Mouse (Mus musculus) limb, embryonic 15.5 days (tissue): ENCODE data around the gene Mast3. TPM values are rescaled to one million over a fixed set of nuclear protein-coding genes. Genes with fewer than 3 reads are reported as not detected.

Source experiments
- ATAC-seq: fragments of 200-750 bp; cut with Nextera tagmentation; 2 replicates; pipeline ENCODE4 v1.8.0; 2017; ENCODE audit warnings: low read depth, moderate TSS enrichment; ENCODE audit not compliant: insufficient number of reproducible peaks, low FRiP score, low TSS enrichment
- H3K27ac ChIP-seq: fragments of 300-500 bp; sonication (generic); 2 replicates; pipeline ENCODE4 v1.5.1; 2015; ENCODE audit warnings: moderate library complexity, mild to moderate bottlenecking, inconsistent platforms
- H3K27me3 ChIP-seq: fragments of 300-500 bp; sonication (generic); 2 replicates; pipeline ENCODE4 v1.6.1; 2015; ENCODE audit warnings: inconsistent platforms
- H3K36me3 ChIP-seq: fragments of 300-500 bp; sonication (generic); 2 replicates; pipeline ENCODE4 v1.6.1; 2015; ENCODE audit warnings: inconsistent platforms
- H3K4me1 ChIP-seq: fragments of 300-500 bp; sonication (generic); 2 replicates; pipeline ENCODE4 v1.6.1; 2015; ENCODE audit warnings: inconsistent platforms
- H3K4me2 ChIP-seq: fragments of 300-500 bp; sonication (generic); 2 replicates; pipeline ENCODE4 v1.6.1; 2015; ENCODE audit warnings: mild to moderate bottlenecking, inconsistent platforms
- H3K4me3 ChIP-seq: fragments of 300-500 bp; sonication (generic); 2 replicates; pipeline ENCODE4 v1.5.1; 2015; ENCODE audit warnings: mild to moderate bottlenecking, inconsistent platforms
- H3K9ac ChIP-seq: fragments of 300-500 bp; sonication (generic); 2 replicates; pipeline ENCODE4 v1.6.1; 2015; ENCODE audit warnings: inconsistent platforms
- H3K9me3 ChIP-seq: fragments of 300-500 bp; sonication (generic); 2 replicates; pipeline ENCODE4 v1.6.1; 2016; ENCODE audit warnings: inconsistent platforms
- WGBS: fragments of 180-500 bp; shearing (Covaris S2); methylation state at CpG from one replicate; pipeline ENCODE4 v1.1.7; 2015; 5-methylcytosine and 5-hydroxymethylcytosine counted together
- polyA plus RNA-seq: library from polyadenylated mRNA; unstranded; fragments of >200 nt; fragmentation: Nextera tagmentation; extraction: Ambion mirVana; gene quantifications from 2 replicates; pipeline ENCODE4 v1.2.1, GENCODE M21; 2015

Mast3 gene
- polyA plus RNA-seq, 1 experiment from 2014 or later = 13.8 TPM

DNA sequence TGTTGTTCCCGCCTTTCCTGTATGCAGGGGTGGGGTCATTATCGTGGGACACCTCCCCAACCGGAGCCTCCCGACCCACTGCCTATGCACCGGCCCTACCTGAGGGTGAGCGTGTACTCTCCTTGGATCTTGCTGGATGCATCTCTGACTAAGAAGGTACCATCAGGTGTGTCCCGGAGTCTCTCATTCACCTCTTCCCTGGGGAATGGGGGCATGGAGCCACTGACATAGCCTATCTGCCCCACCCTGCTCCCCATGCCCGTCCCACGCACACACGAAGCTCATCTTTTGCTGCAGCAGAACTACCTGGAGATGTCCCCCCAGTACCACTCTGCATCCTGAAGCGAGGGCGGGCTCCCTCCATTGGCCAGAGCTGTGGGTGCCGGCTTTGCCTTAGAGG lies 34.1 kb downstream of the Mast3 start:
- no peak for ATAC-seq
- 92% methylated on average over 13 of the region's 13 CpGs for WGBS
- Histone ChIP-seq H3K4me3 (no peak overlapping the region), H3K4me1 (peaks cover 61% of the 10 kb centered on the region), H3K9ac (no peak overlapping the region), H3K27ac (no peak overlapping the region), H3K4me2 (no peak overlapping the region), H3K36me3 (peaks cover 63% of the 10 kb centered on the region), H3K9me3 (no peaks in the 10 kb centered on the region), H3K27me3 (no peaks in the 10 kb centered on the region)

DNA sequence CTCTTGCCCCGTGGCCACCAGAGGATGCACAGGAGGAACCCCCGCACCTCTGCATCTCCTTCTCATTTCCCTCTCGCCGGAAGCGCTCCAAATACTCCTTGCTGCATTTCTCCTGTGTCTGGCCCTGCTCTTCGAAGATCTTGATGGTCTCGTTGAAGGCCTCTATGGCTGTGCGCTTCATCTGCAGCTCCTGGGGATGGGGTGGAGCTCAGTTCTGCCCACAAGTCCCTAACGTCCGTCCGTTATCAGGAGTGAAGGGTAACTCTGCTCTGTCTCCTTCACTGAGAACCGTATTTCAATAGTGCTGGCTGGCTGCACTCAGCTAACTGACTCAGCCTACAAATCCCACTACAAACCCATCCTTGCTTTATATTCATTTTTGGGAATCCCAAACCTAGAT lies 35.0 kb downstream of the Mast3 start:
- no peak for ATAC-seq
- H3K9me3 ChIP-seq = no peaks in the 10 kb centered on the region
- H3K9ac ChIP-seq = no peak overlapping the region
- WGBS = 74% methylated on average over 12 of the region's 12 CpGs
- peaks cover 57% of the 10 kb centered on the region for H3K4me1 ChIP-seq
- H3K27ac ChIP-seq = no peak overlapping the region
- no peak overlapping the region for H3K4me2 ChIP-seq
- peaks cover 61% of the 10 kb centered on the region for H3K36me3 ChIP-seq
- no peaks in the 10 kb centered on the region for H3K27me3 ChIP-seq
- no peak overlapping the region for H3K4me3 ChIP-seq

DNA sequence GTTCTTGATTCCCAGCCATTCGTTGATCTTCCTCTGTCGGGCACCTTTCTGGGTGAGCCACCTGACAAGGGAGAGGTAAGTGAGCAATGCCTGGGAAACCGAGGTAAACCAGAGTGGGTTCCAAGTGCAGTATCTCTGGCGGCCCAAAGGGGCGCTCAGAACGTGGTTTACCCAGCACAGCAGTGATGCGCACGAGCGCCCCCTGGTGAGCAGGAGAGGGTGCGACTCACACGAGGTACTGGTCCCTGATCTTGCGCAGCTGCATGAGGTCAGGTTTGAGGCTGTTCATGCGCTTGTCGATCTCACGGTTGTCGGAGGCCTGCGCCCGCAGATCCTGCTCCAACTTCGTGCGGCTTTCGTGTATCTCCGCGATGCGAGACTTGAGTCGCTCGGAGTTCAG lies 35.5 kb downstream of the Mast3 start:
- Histone ChIP-seq H3K9ac (no peak overlapping the region), H3K4me2 (no peak overlapping the region), H3K36me3 (peaks cover 56% of the 10 kb centered on the region), H3K27me3 (no peaks in the 10 kb centered on the region), H3K9me3 (no peaks in the 10 kb centered on the region), H3K27ac (no peak overlapping the region), H3K4me1 (peaks cover 53% of the 10 kb centered on the region), H3K4me3 (no peak overlapping the region)
- WGBS = 7% methylated on average over 26 of the region's 26 CpGs
- ATAC-seq = peak; percentile 42; the same call in 1 of the 2 replicates

DNA sequence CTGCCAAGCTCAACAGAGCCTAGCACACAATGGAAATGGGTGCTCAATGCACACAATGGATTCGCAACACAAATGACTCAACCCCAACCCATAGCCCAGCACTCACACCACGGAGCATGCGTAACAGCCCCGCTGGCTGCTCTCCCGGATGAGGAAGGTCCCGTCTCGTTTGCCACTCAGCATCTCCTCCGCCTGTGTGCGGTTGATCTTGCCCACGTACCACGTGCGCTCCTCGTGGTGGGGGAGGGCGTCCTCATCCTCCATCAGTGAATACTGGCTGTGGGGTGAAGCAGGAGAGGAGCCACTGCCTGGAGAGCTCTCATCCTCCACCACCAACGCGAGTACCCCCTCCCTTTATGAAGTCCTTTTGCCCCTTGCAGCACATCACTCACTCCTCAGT lies 35.9 kb downstream of the Mast3 start:
- Histone ChIP-seq H3K9ac (no peak overlapping the region), H3K4me1 (peaks cover 49% of the 10 kb centered on the region), H3K27me3 (no peaks in the 10 kb centered on the region), H3K36me3 (peaks cover 55% of the 10 kb centered on the region), H3K4me3 (no peak overlapping the region), H3K27ac (no peak overlapping the region), H3K4me2 (no peak overlapping the region), H3K9me3 (no peaks in the 10 kb centered on the region)
- 85% methylated on average over 16 of the region's 16 CpGs for WGBS
- ATAC-seq = no peak

DNA sequence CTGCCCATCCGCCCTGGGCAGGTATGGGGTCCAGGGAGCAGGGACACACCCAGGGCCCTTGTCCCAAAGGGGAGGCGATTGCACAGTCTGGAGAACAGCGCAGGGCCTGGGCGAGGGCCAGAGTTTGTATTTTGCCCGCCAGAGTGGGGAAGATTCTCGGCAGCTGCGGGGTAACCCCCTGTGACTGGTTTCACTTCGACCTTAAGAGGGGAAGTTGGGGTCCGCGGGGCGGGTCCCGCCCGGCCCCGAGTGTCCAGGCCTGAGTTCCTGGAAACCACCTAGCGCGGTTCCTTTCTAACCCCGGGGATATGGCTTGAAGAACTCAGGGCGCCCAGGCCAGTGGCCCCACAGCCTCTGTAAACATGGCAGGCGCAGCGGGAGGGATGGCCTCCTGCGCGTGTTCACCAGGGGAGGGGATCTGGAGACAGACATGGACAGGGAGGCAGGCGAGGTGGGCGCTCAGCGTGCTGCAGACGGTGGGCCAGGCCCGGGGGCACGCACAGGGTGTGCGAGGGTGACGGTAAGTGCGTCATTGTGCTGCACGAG lies 36.5 kb downstream of the Mast3 start:
- 94% methylated on average over 32 of the region's 32 CpGs for WGBS

DNA sequence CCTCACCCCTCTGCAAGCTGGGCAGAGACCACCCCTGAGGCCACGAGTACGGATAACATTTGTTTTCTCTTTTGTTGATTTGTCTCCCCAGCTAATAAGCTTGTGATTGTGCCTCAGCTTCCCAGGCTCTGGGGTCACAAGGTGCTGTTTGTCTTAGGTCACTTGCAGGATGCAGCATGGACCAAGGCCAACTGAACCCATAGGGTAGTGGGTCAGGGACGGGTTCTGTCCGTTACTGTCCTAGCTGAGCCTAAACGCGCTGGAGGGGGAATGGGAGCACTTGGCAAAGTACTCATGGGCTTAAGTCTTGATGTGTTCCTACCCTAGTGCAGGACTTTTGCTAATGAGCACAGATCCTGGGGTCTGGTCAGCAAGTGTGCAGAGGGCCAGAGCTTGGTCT lies 37.4 kb downstream of the Mast3 start:
- Histone ChIP-seq H3K36me3 (peaks cover 47% of the 10 kb centered on the region), H3K4me1 (peaks cover 35% of the 10 kb centered on the region), H3K9ac (no peak overlapping the region), H3K27me3 (no peaks in the 10 kb centered on the region), H3K4me3 (no peak overlapping the region), H3K27ac (no peak overlapping the region), H3K9me3 (no peaks in the 10 kb centered on the region), H3K4me2 (no peak overlapping the region)
- WGBS = 77% methylated on average over 6 of the region's 6 CpGs
- ATAC-seq = no peak

More for the DNA sequence above, 36.5 kb downstream of the Mast3 start:
- no peak overlapping the region for H3K9ac ChIP-seq
- no peaks in the 10 kb centered on the region for H3K9me3 ChIP-seq
- no peak overlapping the region for H3K4me3 ChIP-seq
- H3K27me3 ChIP-seq = no peaks in the 10 kb centered on the region
- H3K4me2 ChIP-seq = no peak overlapping the region
- no peak for ATAC-seq
- H3K27ac ChIP-seq = no peak overlapping the region
- peaks cover 43% of the 10 kb centered on the region for H3K4me1 ChIP-seq
- H3K36me3 ChIP-seq = peaks cover 53% of the 10 kb centered on the region

DNA sequence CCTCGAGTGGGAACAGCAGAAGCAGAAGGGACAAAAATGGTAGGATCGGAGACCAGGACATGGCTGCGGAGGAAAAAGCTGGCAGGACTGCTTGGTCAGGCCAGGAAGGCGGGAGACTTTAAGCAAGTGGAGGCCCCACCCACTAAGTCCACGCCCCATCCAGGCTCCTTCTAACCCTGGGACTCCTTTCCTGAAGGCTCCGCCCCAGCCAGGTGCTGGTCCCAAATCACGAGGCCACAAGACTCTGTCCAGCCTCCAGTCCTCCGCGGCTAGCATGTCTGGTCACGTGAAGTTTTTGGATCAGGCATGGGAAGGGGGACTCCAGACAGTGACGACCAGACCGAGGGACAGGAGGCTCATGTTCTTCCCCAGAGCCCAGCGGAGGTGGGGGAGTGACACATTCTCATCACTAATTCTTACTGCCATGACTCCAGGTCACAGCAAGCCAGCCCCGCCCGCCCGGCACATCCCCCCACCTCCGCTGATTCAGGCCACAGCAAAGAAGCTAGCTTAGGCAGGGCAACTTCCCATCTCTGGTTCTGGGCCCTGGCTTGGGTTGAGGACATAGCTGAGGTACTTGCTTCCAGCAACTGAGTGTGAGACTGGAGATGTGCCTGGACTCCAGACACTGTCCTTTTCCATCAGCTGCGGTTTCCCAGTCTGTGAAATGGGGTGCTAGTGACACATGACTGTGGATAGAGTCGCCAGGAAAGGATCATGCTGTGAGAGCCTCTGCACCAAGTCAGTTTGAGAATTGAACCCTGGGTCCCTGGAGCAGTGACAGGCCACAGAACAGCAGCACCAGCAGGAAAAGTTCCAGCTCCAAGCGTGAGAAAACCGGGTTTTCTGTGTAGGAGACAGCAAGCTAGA lies 38.0 kb downstream of the Mast3 start:
- Histone ChIP-seq H3K36me3 (peaks cover 40% of the 10 kb centered on the region), H3K4me2 (peak overlapping the region; percentile 88), H3K27me3 (no peaks in the 10 kb centered on the region), H3K4me3 (peak overlapping the region; percentile 44), H3K27ac (peak overlapping the region; percentile 34; the same call in 1 of the 2 replicates), H3K4me1 (peaks cover 28% of the 10 kb centered on the region), H3K9me3 (no peaks in the 10 kb centered on the region), H3K9ac (peak overlapping the region; percentile 39)
- ATAC-seq = peak; percentile 17; the same call in 1 of the 2 replicates
- WGBS = 8% methylated on average over 21 of the region's 21 CpGs

DNA sequence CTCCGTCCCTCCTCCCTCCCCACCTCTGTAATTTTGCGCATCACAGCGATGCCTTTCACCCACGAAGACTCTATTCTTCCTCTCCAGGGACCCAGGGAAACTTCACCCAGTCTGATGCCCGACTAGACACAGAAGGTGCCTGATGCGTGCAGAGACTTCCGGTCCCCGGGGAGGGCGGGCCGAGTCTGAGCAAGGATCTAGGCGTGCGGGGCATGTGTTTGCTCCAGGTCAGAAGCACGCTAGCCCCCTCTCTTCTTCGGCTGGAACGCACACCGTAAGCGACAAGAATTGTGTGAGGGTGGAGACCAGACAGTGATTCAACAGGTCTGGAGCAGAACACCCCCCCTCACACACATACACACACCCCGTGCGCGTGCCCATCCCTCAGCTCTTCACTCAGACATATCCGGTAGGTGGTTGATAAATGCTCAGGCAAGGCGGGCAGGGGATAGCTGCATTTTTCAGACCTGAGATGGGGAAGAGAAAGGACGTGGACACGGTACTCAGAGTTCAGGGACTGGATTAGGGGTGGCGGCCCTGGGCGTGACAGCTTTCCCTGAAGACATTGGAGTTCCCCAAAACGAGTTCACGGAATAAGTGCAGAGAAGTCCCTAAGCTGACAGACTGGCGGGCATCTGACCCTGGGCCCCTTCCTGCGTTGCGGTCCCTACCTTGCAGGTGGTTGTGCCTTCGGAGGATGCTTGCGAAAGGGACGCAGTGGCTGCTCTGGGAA lies 38.9 kb downstream of the Mast3 start:
- no peak for ATAC-seq
- whole genome bisulfite sequencing = 2% methylated on average over 34 of the region's 34 CpGs
- Histone ChIP-seq H3K4me3 (peak overlapping the region; percentile 44), H3K4me1 (peaks cover 32% of the 10 kb centered on the region), H3K27me3 (no peaks in the 10 kb centered on the region), H3K4me2 (peak overlapping the region; percentile 88), H3K9me3 (no peaks in the 10 kb centered on the region), H3K27ac (peak overlapping the region; percentile 34; the same call in 1 of the 2 replicates), H3K36me3 (peaks cover 32% of the 10 kb centered on the region), H3K9ac (peak overlapping the region; percentile 39)

DNA sequence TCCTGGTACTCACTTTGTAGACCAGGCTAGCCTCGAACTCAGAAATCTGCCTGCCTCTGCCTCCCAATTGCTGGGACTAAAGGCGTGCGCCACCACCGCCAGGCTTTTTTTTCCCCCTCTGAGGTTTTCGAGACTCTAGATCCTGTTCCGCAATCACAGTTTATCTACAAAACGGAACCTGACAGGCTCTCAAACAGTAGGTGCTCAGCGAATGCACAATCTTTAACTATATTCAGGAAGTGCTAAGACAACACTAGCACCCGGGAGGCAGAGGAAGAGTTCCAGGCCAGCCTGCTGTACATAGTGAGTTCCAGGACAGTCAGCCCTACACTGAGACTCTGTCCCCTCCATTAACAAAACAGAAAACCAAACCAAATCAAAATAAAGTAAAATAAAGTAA lies 39.5 kb downstream of the Mast3 start:
- Histone ChIP-seq H3K9me3 (no peaks in the 10 kb centered on the region), H3K9ac (peak overlapping the region; percentile 39), H3K4me1 (peaks cover 36% of the 10 kb centered on the region), H3K4me2 (peak overlapping the region; percentile 88), H3K27ac (no peak overlapping the region), H3K27me3 (no peaks in the 10 kb centered on the region), H3K4me3 (peak overlapping the region; percentile 44), H3K36me3 (peaks cover 25% of the 10 kb centered on the region)
- ATAC-seq = no peak
- WGBS = 82% methylated on average over 9 of the region's 9 CpGs

DNA sequence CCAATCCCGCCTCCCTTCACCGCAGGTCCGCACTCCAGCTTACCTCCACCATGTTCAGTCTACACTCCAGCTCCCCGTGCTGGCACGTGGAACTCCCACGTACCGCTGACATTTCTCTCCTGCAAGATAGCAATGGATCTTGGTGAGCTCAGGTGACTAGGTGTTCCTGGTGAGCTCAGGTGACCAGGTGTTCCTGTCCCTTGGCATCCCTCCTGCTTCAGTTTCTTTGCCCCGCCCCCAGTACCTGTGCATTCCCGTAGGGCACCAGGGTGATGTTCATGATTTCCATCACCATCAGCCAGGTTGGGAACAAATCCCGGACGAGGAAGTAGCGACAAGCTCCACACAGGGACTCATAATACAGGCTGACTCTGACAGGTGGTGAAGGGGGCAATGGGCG lies 40.2 kb downstream of the Mast3 start:
- no peak for ATAC-seq
- Histone ChIP-seq H3K36me3 (peaks cover 19% of the 10 kb centered on the region), H3K9ac (no peak overlapping the region), H3K27ac (no peak overlapping the region), H3K4me1 (peaks cover 41% of the 10 kb centered on the region), H3K9me3 (no peaks in the 10 kb centered on the region), H3K27me3 (no peaks in the 10 kb centered on the region), H3K4me3 (no peak overlapping the region), H3K4me2 (no peak overlapping the region)
- WGBS = 89% methylated on average over 13 of the region's 13 CpGs

DNA sequence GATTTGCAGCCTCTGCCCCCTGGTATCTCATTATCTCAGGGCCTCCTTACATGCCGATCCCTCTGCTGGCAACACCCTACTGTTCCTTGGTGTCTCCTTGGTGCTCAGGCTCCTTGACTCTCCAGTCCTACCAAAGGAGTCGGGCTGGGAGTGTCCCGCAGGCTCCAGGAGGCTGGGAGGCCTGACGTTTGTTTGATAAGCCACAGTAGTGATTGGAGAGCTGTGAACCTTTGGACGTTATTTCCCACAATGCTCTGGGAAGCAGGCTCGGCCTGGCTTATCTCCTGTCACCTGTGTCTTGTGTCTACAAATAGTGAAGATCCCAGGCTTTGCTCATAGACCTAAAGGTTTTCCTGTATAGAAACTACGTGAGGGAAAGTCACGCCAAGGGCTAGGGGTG lies 40.8 kb downstream of the Mast3 start:
- no peak overlapping the region for H3K9ac ChIP-seq
- peaks cover 14% of the 10 kb centered on the region for H3K36me3 ChIP-seq
- no peak overlapping the region for H3K4me2 ChIP-seq
- ATAC-seq = no peak
- no peaks in the 10 kb centered on the region for H3K9me3 ChIP-seq
- H3K4me1 ChIP-seq = peaks cover 44% of the 10 kb centered on the region
- no peak overlapping the region for H3K4me3 ChIP-seq
- no peaks in the 10 kb centered on the region for H3K27me3 ChIP-seq
- no peak overlapping the region for H3K27ac ChIP-seq
- 80% methylated on average over 8 of the region's 8 CpGs for WGBS

DNA sequence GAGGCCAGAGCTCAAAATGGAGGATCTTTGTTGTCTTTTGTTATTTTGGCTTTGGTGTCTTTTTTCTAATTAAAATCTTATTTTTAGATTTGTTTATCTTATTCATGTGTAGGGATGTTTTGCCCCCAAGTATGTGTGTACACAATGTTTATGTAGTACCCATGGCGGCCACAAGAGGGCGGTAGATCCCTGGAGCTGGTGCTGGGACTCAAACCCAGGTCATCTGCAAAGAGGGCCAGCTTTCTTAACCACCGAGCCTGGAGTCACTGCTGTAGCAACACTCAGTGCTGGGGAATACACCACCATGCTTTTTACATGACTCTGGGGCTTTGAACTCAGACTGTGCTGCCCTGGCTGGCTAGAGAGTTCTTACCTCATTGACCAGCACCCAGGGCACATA lies 41.5 kb downstream of the Mast3 start:
- H3K4me3 ChIP-seq = no peak overlapping the region
- H3K4me2 ChIP-seq = no peak overlapping the region
- ATAC-seq = no peak
- H3K36me3 ChIP-seq = peaks cover 7% of the 10 kb centered on the region
- no peaks in the 10 kb centered on the region for H3K9me3 ChIP-seq
- H3K27me3 ChIP-seq = no peaks in the 10 kb centered on the region
- peaks cover 50% of the 10 kb centered on the region for H3K4me1 ChIP-seq
- WGBS = 3% methylated on average over 3 of the region's 3 CpGs
- H3K27ac ChIP-seq = 0 out of 2 replicates have a peak overlapping the region, but pooled peaks have one; percentile 27
- H3K9ac ChIP-seq = no peak overlapping the region
